Mouse (Mus musculus): ENCODE data around the gene Ltc4s. TPM values are rescaled to one million over a fixed set of nuclear protein-coding genes. Genes with fewer than 3 reads are reported as not detected.
A peak's percentile ranks its signal among the peaks of the same experiment; 100 is the strongest.

Gene Ltc4s
- total RNA-seq, 2 experiments from 2014 or later, result 11.3 to 11.4 TPM

- DNase-seq (ENCODE audit: extremely low spot score in 1 of 2, low spot score in 2 of 2), result no peak
- intact Hi-C loops (cut with DNase I), result no loop called here
Observed at GRCm38 (mm10) chr11:50227736-50228135, 10.7 kb downstream of the Ltc4s start.

GRCm38 (mm10) chr11:50227226-50227625 lies 11.2 kb downstream of the Ltc4s start:
- peak in 1 of 2 experiments; percentile 43 for DNase-seq (ENCODE audit: extremely low spot score in 1 of 2, low spot score in 2 of 2)

GRCm38 (mm10) chr11:50226406-50226805 lies 12.0 kb downstream of the Ltc4s start:
- intact Hi-C loops (cut with DNase I), result no loop called here
- DNase-seq (ENCODE audit: extremely low spot score in 1 of 2, low spot score in 2 of 2), result peak in 1 of 2 experiments; percentile 18

More at GRCm38 (mm10) chr11:50227226-50227625, 11.2 kb downstream of the Ltc4s start:
- intact Hi-C loops (cut with DNase I), result no loop called here

GRCm38 (mm10) chr11:50225611-50226378 lies 12.6 kb downstream of the Ltc4s start:
- DNase-seq (ENCODE audit: extremely low spot score in 1 of 2, low spot score in 2 of 2), result peak in 1 of 2 experiments; percentile 65
- intact Hi-C loops (cut with DNase I), result no loop called here

GRCm38 (mm10) chr11:50224671-50225530 lies 13.5 kb downstream of the Ltc4s start:
- intact Hi-C loops (cut with DNase I), result no loop called here
- peak; percentile 69 to 92 for DNase-seq (ENCODE audit: extremely low spot score in 1 of 2, low spot score in 2 of 2)

GRCm38 (mm10) chr11:50223783-50224662 lies 14.4 kb downstream of the Ltc4s start:
- intact Hi-C loops (cut with DNase I), result no loop called here
- peak in 1 of 2 experiments; percentile 21 for DNase-seq (ENCODE audit: extremely low spot score in 1 of 2, low spot score in 2 of 2)

- DNase-seq (ENCODE audit: extremely low spot score in 1 of 2, low spot score in 2 of 2), result no peak
- intact Hi-C loops (cut with DNase I), result no loop called here
Observed at GRCm38 (mm10) chr11:50222559-50223276, 15.7 kb downstream of the Ltc4s start.

GRCm38 (mm10) chr11:50219833-50220232 lies 18.6 kb downstream of the Ltc4s start:
- peak in 1 of 2 experiments; percentile 10 for DNase-seq (ENCODE audit: extremely low spot score in 1 of 2, low spot score in 2 of 2)
- intact Hi-C loops (cut with DNase I), result no loop called here

- DNase-seq (ENCODE audit: extremely low spot score in 1 of 2, low spot score in 2 of 2), result peak in 1 of 2 experiments; percentile 82
- intact Hi-C loops (cut with DNase I), result no loop called here
Observed at GRCm38 (mm10) chr11:50217811-50218210, 20.6 kb downstream of the Ltc4s start.

- peak in 1 of 2 experiments; percentile 11 for DNase-seq (ENCODE audit: extremely low spot score in 1 of 2, low spot score in 2 of 2)
- intact Hi-C loops (cut with DNase I), result no loop called here
Observed at GRCm38 (mm10) chr11:50216724-50217366, 21.6 kb downstream of the Ltc4s start.

GRCm38 (mm10) chr11:50215633-50216032 lies 22.8 kb downstream of the Ltc4s start:
- DNase-seq (ENCODE audit: extremely low spot score in 1 of 2, low spot score in 2 of 2), result no peak
- intact Hi-C loops (cut with DNase I), result no loop called here

- no peak for DNase-seq (ENCODE audit: extremely low spot score in 1 of 2, low spot score in 2 of 2)
- intact Hi-C loops (cut with DNase I), result no loop called here
Observed at GRCm38 (mm10) chr11:50214631-50215030, 23.8 kb downstream of the Ltc4s start.

- peak in 1 of 2 experiments; percentile 86 for DNase-seq (ENCODE audit: extremely low spot score in 1 of 2, low spot score in 2 of 2)
- intact Hi-C loops (cut with DNase I), result no loop called here
Observed at GRCm38 (mm10) chr11:50212848-50213758, 25.3 kb downstream of the Ltc4s start.

- intact Hi-C loops (cut with DNase I), result no loop called here
- DNase-seq (ENCODE audit: extremely low spot score in 1 of 2, low spot score in 2 of 2), result no peak
Observed at GRCm38 (mm10) chr11:50212060-50212739, 26.2 kb downstream of the Ltc4s start.

GRCm38 (mm10) chr11:50211322-50212059 lies 26.9 kb downstream of the Ltc4s start:
- DNase-seq (ENCODE audit: extremely low spot score in 1 of 2, low spot score in 2 of 2), result no peak
- intact Hi-C loops (cut with DNase I), result no loop called here
